Mouse (Mus musculus) C2C12 (cell line): Measurements from ENCODE around the gene Galntl6. TPM values are rescaled to one million over a fixed set of nuclear protein-coding genes. Genes with fewer than 3 reads are reported as not detected.

Experiments
- H3K27me3 ChIP-seq: one replicate; pipeline ENCODE4 v1.6.1; 2011; ENCODE audit not compliant: control insufficient read depth, insufficient read depth, insufficient read length
- H3K36me3 ChIP-seq: one replicate; pipeline ENCODE4 v1.6.1; 2011; ENCODE audit not compliant: control insufficient read depth, insufficient read depth
- H3K4me3 ChIP-seq: one replicate; pipeline ENCODE4 v1.5.1; 2011; ENCODE audit warnings: mild to moderate bottlenecking, control low read depth; ENCODE audit not compliant: poor library complexity, insufficient read depth, severe bottlenecking
- H3K79me2 ChIP-seq: one replicate; pipeline ENCODE4 v1.6.1; 2011; ENCODE audit not compliant: control insufficient read depth, insufficient read depth
- H3K79me3 ChIP-seq: one replicate; pipeline ENCODE4 v1.6.1; 2011; ENCODE audit warnings: low read depth, control low read depth
- H3ac ChIP-seq: one replicate; pipeline ENCODE3; 2011; ENCODE audit warnings: low read depth; ENCODE audit not compliant: control insufficient read depth, insufficient read length
- CEBPB ChIP-seq: IDR thresholded peaks from one replicate; pipeline ENCODE4 v1.6.1; 2011; ENCODE audit warnings: low read depth, mild to moderate bottlenecking, control low read depth, moderate library complexity
- CTCF ChIP-seq: IDR thresholded peaks from one replicate; pipeline ENCODE4 v1.5.1; 2011; ENCODE audit not compliant: control insufficient read depth, insufficient read depth, insufficient read length
- FOSL1 ChIP-seq: IDR thresholded peaks from one replicate; pipeline ENCODE4 v1.8.0; 2011; ENCODE audit warnings: mild to moderate bottlenecking, low read length; ENCODE audit not compliant: poor library complexity, insufficient read depth, severe bottlenecking
- MAX ChIP-seq: IDR thresholded peaks from one replicate; pipeline ENCODE4 v1.6.1; 2011; ENCODE audit warnings: mild to moderate bottlenecking, control low read depth
- MYOD1 ChIP-seq: IDR thresholded peaks from one replicate; pipeline ENCODE4 v1.6.1; 2011; ENCODE audit warnings: low read depth; ENCODE audit not compliant: control insufficient read depth, insufficient read length
- MYOG ChIP-seq: IDR thresholded peaks from one replicate; pipeline ENCODE4 v1.6.1; 2011; ENCODE audit not compliant: control insufficient read depth, insufficient read length; ENCODE audit errors: extremely low read depth
- USF1 ChIP-seq: IDR thresholded peaks from one replicate; pipeline ENCODE4 v1.6.1; 2011; ENCODE audit warnings: low read depth, mild to moderate bottlenecking, control low read depth, moderate library complexity
- polyA plus RNA-seq: library from polyadenylated mRNA; unstranded; fragments of >200 nt; fragmentation: generic; extraction: Trizol; gene quantifications from one replicate; pipeline ENCODE4 v1.2.1, GENCODE M21; 2012; ENCODE audit warnings: missing spikeins

Gene Galntl6
- polyA plus RNA-seq, 1 experiment: not detected

- no peaks in the 10 kb centered on the region for H3K27me3 ChIP-seq
- TF ChIP-seq MYOD1: no peak
- TF ChIP-seq CEBPB: no peak
- H3ac ChIP-seq: no peak overlapping the region
- H3K79me2 ChIP-seq: no peaks in the 10 kb centered on the region
- no peaks in the 10 kb centered on the region for H3K36me3 ChIP-seq
- no peaks in the 10 kb centered on the region for H3K79me3 ChIP-seq
- no peak overlapping the region for H3K4me3 ChIP-seq
Measured at GRCm38 (mm10) chr8:58234220-58234619, 678.2 kb downstream of the Galntl6 start.

DNA sequence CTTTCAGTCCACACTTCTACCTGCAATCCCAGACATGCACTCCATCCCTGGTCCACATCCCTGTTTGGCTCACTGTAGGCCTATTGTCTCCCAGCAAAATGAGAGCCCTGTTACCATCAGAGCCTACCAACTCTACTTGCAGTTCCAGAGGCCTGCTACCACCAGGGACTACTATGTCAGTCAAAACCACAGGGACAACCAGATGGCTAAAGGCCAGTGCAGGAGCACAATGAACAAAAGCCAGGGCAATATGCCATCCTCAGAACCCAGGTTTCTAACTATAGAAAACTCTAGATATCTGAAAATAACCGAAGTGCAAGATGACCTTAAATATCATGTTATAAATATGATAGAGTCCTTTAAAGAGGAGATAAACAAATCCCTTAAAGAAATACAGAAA is 683.7 kb downstream of the Galntl6 start:
- H3K4me3 ChIP-seq: no peak overlapping the region
- H3K36me3 ChIP-seq: no peaks in the 10 kb centered on the region
- H3K27me3 ChIP-seq: no peaks in the 10 kb centered on the region
- no peak overlapping the region for H3ac ChIP-seq
- no peak for TF ChIP-seq FOSL1
- no peak for TF ChIP-seq CTCF
- no peak for TF ChIP-seq MYOG
- TF ChIP-seq CEBPB: no peak
- no peak for TF ChIP-seq USF1
- no peak for TF ChIP-seq MYOD1
- no peak for TF ChIP-seq MAX
- H3K79me3 ChIP-seq: no peaks in the 10 kb centered on the region
- no peaks in the 10 kb centered on the region for H3K79me2 ChIP-seq

DNA sequence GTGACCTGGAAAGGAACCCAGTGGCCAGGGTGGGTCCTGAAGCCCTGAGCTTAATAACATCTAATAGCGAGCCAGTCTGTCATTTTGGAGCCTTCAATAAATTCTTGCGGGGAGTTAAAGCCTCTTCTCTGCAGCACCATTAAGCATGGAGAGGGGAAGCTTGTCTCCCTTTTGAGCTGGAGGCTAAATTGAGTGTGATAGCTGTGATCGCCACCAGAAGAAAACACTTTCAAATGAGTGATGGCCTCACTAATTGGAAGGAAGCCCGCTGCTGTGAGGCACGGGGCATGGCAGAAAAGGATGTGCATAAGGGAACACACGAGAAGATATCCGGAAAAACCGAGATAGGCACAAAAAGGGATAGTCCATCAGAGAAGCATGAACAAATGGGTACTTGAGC is 694.6 kb downstream of the Galntl6 start:
- Histone ChIP-seq H3K27me3 (no peaks in the 10 kb centered on the region), H3K79me3 (no peaks in the 10 kb centered on the region), H3K36me3 (no peaks in the 10 kb centered on the region), H3K79me2 (no peaks in the 10 kb centered on the region), H3K4me3 (no peak overlapping the region), H3ac (no peak overlapping the region)
- TF ChIP-seq MAX: no peak
- no peak for TF ChIP-seq USF1
- TF ChIP-seq FOSL1: no peak

DNA sequence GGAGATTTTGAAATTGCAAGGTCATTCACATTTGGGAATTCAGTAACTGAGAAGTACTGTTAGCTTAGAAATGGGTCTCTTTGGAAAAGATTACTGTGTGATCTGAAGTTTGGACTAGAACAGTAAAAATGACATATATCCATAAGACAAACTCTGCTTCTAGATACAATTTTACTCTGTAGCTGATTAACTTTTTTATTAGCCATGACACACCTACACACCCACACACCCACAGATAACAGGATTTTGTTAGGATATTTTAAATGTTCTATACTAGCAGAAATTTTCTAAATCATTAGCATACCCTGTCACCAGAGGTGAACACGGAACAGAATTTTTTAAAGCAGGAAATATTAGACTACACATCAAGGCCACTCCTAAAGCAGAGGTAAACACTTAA is 722.7 kb downstream of the Galntl6 start:
- Histone ChIP-seq H3K79me2 (no peaks in the 10 kb centered on the region), H3ac (no peak overlapping the region), H3K4me3 (no peak overlapping the region), H3K79me3 (no peaks in the 10 kb centered on the region), H3K36me3 (no peaks in the 10 kb centered on the region), H3K27me3 (no peaks in the 10 kb centered on the region)
- TF ChIP-seq MYOD1 (no peak), USF1 (no peak), CEBPB (no peak), MAX (no peak), FOSL1 (no peak), MYOG (no peak), CTCF (no peak)

- H3K79me3 ChIP-seq: no peaks in the 10 kb centered on the region
- no peaks in the 10 kb centered on the region for H3K36me3 ChIP-seq
- H3K27me3 ChIP-seq: no peaks in the 10 kb centered on the region
- no peak overlapping the region for H3K4me3 ChIP-seq
- TF ChIP-seq MAX (no peak), USF1 (no peak), CEBPB (no peak), MYOD1 (no peak), CTCF (no peak)
- H3ac ChIP-seq: no peak overlapping the region
- H3K79me2 ChIP-seq: no peaks in the 10 kb centered on the region
Measured at GRCm38 (mm10) chr8:58146961-58147360, 765.5 kb downstream of the Galntl6 start.

- H3K79me3 ChIP-seq: no peaks in the 10 kb centered on the region
- no peaks in the 10 kb centered on the region for H3K79me2 ChIP-seq
- H3K27me3 ChIP-seq: no peaks in the 10 kb centered on the region
- H3K4me3 ChIP-seq: no peak overlapping the region
- H3K36me3 ChIP-seq: no peaks in the 10 kb centered on the region
- H3ac ChIP-seq: no peak overlapping the region
- TF ChIP-seq MAX: no peak
- no peak for TF ChIP-seq CTCF
- TF ChIP-seq MYOG: no peak
- TF ChIP-seq USF1: no peak
Measured at GRCm38 (mm10) chr8:58086733-58087132, 825.7 kb downstream of the Galntl6 start.
